Mouse (Mus musculus) skeletal muscle tissue, postnatal 0 days (tissue): ENCODE measurements around the gene Asic5. TPM values are rescaled to one million over a fixed set of nuclear protein-coding genes. Genes with fewer than 3 reads are reported as not detected.

Source experiments
- polyA plus RNA-seq: library from polyadenylated mRNA; unstranded; fragments of >200 nt; fragmentation: Nextera tagmentation; extraction: Ambion mirVana; gene quantifications from 2 replicates; pipeline ENCODE4 v1.2.1, GENCODE M21; 2015

Asic5 gene
- polyA plus RNA-seq: not detected in 2 replicates

GRCm38 (mm10) chr3:81981990-81982389 is at the start of gene Asic5:
Gene Asic5, plus strand, starts transcription at chr3:81982290.

GRCm38 (mm10) chr3:81976102-81976501 is 6.0 kb upstream of the Asic5 start, which contains the start of gene Tdo2:
Gene Tdo2, minus strand, starts transcription at chr3:81976202.

Other genes with a start within 250 kb of the Asic5 start
- 13.3 and 13.6 TPM in 2 replicates for gene Ctso, start 49.7 kb upstream of the Asic5 start, polyA plus RNA-seq
- not detected in 2 replicates for gene Tdo2, start 6.1 kb upstream of the Asic5 start, polyA plus RNA-seq
- 8.8 TPM in 2 replicates for gene Gucy1b1, start 92.4 kb downstream of the Asic5 start, polyA plus RNA-seq
- gene Gucy1a1, start 163.5 kb downstream of the Asic5 start, polyA plus RNA-seq: 8.6 and 10.2 TPM in 2 replicates